Mouse (Mus musculus) large intestine, adult 2 months (tissue): ENCODE results near the gene F11r. TPM values are rescaled to one million over a fixed set of nuclear protein-coding genes. Genes with fewer than 3 reads are reported as not detected.

Experiments
- DNase-seq: peaks from one replicate; pipeline ENCODE4 v3.0.0-alpha.2; 2012; ENCODE audit warnings: low read depth, low spot score
- WGBS: fragments of 180-500 bp; shearing (Covaris S2); methylation state at CpG from one replicate; pipeline ENCODE4 v1.1.7; 2018; 5-methylcytosine and 5-hydroxymethylcytosine counted together
- polyA plus RNA-seq: library from polyadenylated mRNA; depleted of rRNA; stranded (reverse); fragments of >200 nt; gene quantifications from 2 replicates; pipeline ENCODE4 v1.2.3, GENCODE M21; 2012; rRNA removed

The F11r gene
- polyA plus RNA-seq, 1 experiment: 160 TPM

- DNase-seq: peak; percentile 44
- WGBS: under 1% methylated on average over 53 of the region's 53 CpGs
Observed at GRCm38 (mm10) chr1:171503592-171504291, 66.4 kb downstream of the F11r start.

GRCm38 (mm10) chr1:171504586-171504985 lies 67.3 kb downstream of the F11r start:
- 81% methylated on average over 4 of the region's 4 CpGs for WGBS

DNA sequence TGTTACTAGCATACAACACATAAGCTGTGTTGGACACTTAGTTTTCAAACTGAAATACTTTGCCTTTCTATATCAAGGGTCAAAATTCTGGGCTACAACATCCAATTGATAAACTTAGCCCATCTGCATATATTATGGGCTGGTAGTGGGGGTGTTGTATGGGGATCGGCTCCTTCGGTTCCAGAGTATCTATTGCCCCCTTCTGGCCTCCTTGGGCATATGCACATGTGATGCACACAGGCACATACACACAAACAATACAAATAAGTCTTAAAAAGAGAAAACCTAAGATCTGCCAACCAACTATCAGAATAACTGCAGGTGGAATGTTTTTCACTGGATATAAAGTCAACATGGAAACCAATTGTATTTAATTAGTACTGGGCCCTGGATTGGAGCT lies 75.9 kb downstream of the F11r start:
- 85% methylated on average over 2 of the region's 2 CpGs for WGBS
- no peak for DNase-seq

More at GRCm38 (mm10) chr1:171504586-171504985, 67.3 kb downstream of the F11r start:
- no peak for DNase-seq

DNA sequence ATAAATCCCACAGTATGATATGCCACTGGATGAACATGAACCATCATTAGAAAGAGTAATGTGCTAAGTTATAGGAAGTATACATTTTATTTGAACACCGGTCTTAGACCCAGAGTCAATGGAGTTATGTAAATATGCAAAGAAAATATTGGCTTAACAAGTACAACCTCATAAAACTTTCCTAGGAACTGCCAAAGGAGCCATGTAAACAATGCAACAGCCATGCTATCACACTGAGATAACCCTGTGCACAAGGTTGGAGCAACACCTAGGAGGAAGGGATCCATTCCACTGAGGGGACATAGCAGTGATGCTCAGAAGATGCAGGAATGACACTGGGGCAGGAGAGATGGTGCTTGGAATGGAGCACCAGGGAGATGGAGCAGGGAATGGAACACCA lies 76.4 kb downstream of the F11r start:
- DNase-seq: no peak
- WGBS: 25% methylated on average over 1 of the region's 1 CpGs

Other genes starting within 250 kb of the F11r start
- gene Pcp4l1, start 241.3 kb upstream of the F11r start, polyA plus RNA-seq: 23.6 and 25.2 TPM in 2 replicates
- gene Nr1i3, start 223.6 kb upstream of the F11r start, polyA plus RNA-seq: 3.8 and 22.7 TPM in 2 replicates
- 23.1 and 24.0 TPM in 2 replicates for gene Tomm40l, start 215.0 kb upstream of the F11r start, polyA plus RNA-seq
- 0.50 and 1.9 TPM in 2 replicates for gene Apoa2, start 212.5 kb upstream of the F11r start, polyA plus RNA-seq
- 56.2 and 58.5 TPM in 2 replicates for gene Fcer1g, start 203.2 kb upstream of the F11r start, polyA plus RNA-seq
- gene Adamts4, start 187.1 kb upstream of the F11r start, polyA plus RNA-seq: 1.1 and 2.5 TPM in 2 replicates
- 167 and 181 TPM in 2 replicates for gene Ndufs2, start 186.1 kb upstream of the F11r start, polyA plus RNA-seq
- gene B4galt3, start 167.2 kb upstream of the F11r start, polyA plus RNA-seq: 70.3 and 80.0 TPM in 2 replicates
- gene Ppox, start 156.3 kb upstream of the F11r start, polyA plus RNA-seq: 21.9 and 34.8 TPM in 2 replicates
- gene Usp21, start 149.5 kb upstream of the F11r start, polyA plus RNA-seq: 30.0 and 36.4 TPM in 2 replicates
- 34.5 and 35.8 TPM in 2 replicates for gene Ufc1, start 142.5 kb upstream of the F11r start, polyA plus RNA-seq
- 44.3 and 50.3 TPM in 2 replicates for gene Dedd, start 108.4 kb upstream of the F11r start, polyA plus RNA-seq
- 46.5 and 54.7 TPM in 2 replicates for gene Nit1, start 91.9 kb upstream of the F11r start, polyA plus RNA-seq
- gene Pfdn2, start 91.9 kb upstream of the F11r start, polyA plus RNA-seq: 10.3 and 11.7 TPM in 2 replicates
- 0.14 and 0.18 TPM in 2 replicates for gene Klhdc9, start 76.7 kb upstream of the F11r start, polyA plus RNA-seq
- 0.51 and 0.59 TPM in 2 replicates for gene Nectin4, start 67.4 kb upstream of the F11r start, polyA plus RNA-seq
- gene Arhgap30, start 48.6 kb upstream of the F11r start, polyA plus RNA-seq: 7.0 and 10.2 TPM in 2 replicates
- gene Usf1, start 26.2 kb upstream of the F11r start, polyA plus RNA-seq: 80.1 and 86.0 TPM in 2 replicates
- gene Tstd1, start 18.7 kb upstream of the F11r start, polyA plus RNA-seq: 77.2 and 98.1 TPM in 2 replicates
- 3.8 and 5.1 TPM in 2 replicates for gene Alyref2, start 65.9 kb downstream of the F11r start, polyA plus RNA-seq
- gene Itln1, start 97.8 kb downstream of the F11r start, polyA plus RNA-seq: 2,801 and 3,610 TPM in 2 replicates
- 2.4 and 3.4 TPM in 2 replicates for gene Cd244a, start 121.7 kb downstream of the F11r start, polyA plus RNA-seq
- 2.9 and 3.6 TPM in 2 replicates for gene Ly9, start 169.9 kb downstream of the F11r start, polyA plus RNA-seq
- 2.0 and 5.3 TPM in 2 replicates for gene Slamf7, start 215.5 kb downstream of the F11r start, polyA plus RNA-seq
- gene Cd48, start 244.5 kb downstream of the F11r start, polyA plus RNA-seq: 12.7 and 13.5 TPM in 2 replicates